Mouse (Mus musculus) thymus, adult 2 months (tissue): Measurements from ENCODE around the gene Iqgap2.

ENCODE experiments used
- CTCF ChIP-seq: fragments of 200-500 bp; IDR thresholded peaks from 2 replicates; pipeline ENCODE4 v1.5.1; 2012; ENCODE audit warnings: mild to moderate bottlenecking, control low read depth, low read length, moderate library complexity, borderline replicate concordance; ENCODE audit not compliant: control insufficient read depth, poor library complexity, insufficient read depth; ENCODE audit errors: extremely low read depth
- POLR2A ChIP-seq: fragments of 200-500 bp; IDR thresholded peaks from 2 replicates; pipeline ENCODE4 v1.6.1; 2012; ENCODE audit warnings: mild to moderate bottlenecking, low read length, control low read depth, moderate library complexity; ENCODE audit not compliant: control insufficient read depth, poor library complexity, insufficient read depth; ENCODE audit errors: extremely low read depth

GRCm38 (mm10) chr13:95797530-95797929 is 94.2 kb downstream of the Iqgap2 start:
- TF ChIP-seq CTCF: no peak
- TF ChIP-seq POLR2A: no peak
